Mouse (Mus musculus) cerebellum, adult 11-12 months (tissue): Measurements from ENCODE around the gene Tssk6.

Experiments used
- DNase-seq: peaks from one replicate; pipeline ENCODE4 v3.0.0; 2022

Gene Tssk6

DNA sequence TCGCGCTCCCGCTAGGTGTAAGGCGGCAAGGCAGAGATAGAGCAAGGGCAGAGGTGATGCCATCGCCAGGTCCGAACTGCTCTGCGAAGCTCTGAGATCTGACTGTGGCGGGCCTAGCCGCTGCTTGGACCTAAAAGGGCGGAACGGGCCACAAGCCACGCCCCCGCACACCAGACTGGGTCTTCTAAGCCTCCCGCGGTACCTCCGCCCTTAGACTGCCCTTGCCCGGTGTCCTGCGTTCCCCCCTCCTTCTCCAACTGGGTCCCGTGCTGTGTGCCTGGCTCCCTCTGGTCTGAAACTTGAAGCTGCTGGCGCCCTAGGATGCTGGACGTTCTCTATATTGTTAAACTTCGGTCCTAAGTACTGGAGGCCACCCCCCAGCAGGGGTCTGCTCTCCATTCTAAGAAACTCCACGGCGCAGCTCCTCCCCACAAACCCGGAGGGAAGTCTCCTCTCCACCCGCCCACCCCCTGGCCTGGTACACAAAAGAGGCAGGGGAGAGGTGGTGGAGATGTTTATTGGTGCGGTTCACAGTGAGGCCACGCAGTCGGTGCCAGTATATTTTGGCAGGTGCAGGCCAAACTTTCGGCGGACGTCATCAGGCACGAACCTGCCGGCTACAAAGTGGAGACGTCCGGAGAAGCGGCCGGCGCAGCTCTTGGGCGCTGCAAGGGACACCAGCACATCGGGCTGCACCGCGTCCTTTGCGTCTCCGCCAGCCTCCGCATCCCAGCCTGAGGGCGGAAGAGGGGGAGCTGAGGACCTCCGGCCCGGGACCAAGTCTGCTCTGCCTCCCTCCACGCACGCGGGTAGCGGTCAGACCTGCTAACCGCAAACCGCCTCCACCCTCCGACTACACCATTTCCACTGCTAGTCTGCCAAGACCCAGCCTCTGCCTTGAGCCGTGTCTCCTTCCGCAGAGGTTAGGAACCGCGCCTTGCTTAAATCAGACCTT, 14.4 kb upstream of the Tssk6 start, which contains the start of gene Cilp2:
Cilp2 (minus strand) TSS at position 399 of the 955 bp plus-strand sequence.
- DNase-seq, result no peak

DNA sequence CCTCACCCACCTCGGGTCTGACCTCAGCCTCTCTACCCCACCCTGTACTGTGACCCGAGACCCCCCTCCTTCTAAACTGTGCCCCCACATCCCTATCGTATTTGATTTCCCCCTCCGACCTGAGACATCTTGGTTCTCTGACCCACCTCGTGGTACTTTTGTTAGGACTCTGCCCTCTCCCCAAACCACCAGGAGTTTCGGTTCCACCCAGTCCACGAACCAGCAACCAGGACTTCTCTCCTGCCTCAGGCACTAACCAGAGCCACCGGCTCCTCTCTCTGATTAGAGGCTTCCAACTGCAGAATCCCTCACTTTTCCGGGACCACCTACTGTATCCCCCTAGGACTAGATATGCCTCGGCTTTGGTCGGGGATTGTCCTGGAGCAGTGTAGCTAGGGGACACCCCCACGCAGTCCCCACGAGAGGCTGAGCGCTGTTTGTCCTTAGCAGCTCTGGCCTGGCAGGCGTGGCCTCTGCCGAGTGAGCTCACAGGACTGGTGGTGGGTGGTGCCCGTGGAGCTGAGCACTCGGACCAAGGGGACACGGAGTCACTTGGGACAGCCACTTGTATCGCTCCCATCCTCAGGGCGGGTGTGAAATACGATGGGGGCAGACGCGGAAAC, 13.6 kb upstream of the Tssk6 start:
- DNase-seq, result no peak

DNA sequence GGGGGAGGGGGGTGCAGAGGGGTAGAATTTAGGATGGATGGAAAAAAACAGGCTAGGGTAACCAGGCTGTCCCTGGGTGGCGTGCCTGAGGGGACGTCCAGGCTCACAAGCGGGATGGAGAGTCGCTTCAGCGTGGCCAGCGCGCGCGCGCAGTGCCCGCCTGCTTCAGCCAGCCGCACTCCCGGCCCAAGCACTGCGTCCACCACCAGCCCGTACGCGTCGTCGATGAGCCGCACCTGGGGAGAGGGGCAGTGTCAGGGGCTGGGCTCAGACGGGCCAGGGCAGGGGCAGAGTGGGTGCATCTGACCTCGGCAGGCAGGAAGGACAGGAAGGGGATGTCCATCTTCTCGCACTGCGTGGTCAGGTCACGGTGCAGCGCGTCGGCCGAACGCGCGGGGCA, 13.1 kb upstream of the Tssk6 start:
- DNase-seq, result no peak

DNA sequence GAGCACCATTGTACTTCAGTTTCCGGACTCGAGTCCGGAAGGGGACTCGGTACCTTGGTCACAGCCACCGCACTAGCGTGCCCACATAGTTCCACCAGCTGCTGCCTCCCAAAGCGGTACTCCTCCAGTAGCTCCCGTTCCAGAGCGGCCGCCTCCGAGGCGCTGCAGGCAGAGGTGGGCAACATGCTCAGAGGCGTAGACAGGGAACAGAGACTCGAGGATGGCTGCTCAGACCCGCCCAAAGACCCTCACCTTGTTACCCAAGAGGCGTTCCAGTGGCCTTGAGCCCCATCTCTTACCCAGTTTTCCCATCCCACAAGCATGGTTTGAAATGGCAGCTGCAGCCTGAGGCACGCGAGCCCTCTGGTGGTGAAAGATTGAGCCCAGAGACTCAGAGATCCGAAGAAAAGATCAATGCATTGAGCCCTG, 11.2 kb upstream of the Tssk6 start:
- DNase-seq, result no peak

DNA sequence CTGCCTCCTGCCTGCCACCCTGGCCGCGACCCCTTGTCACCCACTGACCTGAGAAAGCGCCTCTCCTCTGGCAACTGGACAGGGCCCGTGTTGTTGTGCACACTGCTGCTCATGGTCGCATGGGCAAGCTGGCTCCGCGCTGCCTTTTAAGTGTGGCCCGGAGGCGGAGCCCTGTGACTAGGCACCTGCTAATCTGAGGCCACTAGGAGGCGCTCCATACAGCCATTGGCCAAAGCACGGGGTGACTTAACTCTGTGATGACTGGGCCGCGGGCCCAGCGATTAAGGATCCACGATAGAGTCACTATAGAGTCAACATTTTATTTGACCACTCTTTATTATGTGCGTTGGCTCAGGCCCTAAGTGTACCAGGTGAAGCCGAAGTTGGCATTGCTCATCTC, 8.1 kb upstream of the Tssk6 start:
- DNase-seq, result peak; percentile 52

DNA sequence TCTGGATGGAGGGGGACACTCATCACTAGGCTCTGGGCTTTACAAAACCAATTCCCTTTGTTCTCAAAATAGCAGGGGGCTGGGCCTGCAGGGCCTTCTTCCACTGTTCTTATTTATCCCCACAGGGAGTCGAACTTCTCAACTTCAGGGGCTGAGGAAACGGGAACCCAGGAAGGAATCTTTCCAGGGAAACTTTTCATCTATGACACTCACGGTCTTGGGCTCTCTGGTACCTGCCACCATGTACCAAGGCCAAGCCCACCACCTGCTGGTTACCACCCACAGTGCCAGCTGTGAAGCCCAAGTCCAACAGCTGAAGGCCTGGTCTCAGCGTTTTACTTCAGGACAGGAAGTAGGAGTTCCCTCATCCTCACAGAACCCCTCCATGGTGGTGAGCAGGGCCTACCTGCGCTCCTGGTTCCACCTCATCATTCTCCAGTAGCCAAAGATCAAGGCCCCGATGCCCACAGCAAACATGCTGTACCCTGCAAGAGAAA, 7.1 kb upstream of the Tssk6 start:
- DNase-seq, result no peak

DNA sequence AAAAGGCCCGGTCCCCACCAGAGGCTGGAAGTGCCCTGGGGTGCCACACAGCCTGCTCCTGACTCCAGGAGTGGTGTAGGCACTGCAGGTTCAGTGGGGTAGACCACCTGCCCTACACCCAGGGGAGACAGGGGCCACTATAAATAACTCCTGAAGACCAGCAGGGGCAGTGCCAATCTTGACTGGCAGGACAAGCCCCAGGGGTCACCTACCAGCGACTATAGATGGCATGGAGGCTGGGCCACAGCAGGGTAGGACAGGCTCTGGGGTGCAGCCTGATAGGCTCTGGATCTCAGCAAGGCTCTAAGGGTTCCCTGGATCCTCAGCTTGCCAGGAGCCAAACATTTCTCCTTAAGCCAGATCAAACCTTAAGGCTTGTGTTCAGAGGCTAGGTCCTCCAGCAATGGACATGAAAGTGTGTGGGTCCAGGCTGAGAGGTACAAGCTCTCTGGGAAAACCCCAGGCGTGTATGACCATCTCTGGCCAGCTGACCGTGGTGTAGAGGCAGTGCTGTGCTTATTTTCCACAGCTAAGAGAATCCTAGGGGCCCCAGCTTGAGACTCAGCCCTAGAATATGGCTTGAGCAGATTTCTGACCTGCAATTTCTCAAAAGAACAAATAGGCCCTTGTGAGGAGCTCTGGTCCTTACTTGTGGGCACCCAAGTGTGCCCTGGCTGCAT, 6.1 kb upstream of the Tssk6 start:
- DNase-seq, result no peak

DNA sequence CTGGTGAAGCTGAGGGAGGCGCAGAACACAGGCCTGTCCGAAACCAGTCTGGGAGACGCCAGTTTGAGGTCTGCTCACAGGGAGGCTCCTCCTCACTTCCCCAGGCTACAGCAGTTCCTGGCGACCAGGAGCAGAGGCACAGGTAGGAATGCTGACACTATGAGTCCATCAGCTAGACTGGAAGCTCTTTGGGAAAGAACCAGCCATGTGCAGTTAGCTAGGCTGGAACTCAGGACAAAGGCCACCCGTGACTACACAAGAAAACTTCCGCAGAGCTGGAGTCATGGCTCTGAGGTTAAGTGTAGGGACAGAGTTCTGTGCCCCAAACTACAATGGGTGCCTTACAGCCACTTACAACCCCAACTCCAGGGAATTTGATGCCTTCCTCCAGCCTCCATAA, 4.1 kb upstream of the Tssk6 start:
- DNase-seq, result no peak

DNA sequence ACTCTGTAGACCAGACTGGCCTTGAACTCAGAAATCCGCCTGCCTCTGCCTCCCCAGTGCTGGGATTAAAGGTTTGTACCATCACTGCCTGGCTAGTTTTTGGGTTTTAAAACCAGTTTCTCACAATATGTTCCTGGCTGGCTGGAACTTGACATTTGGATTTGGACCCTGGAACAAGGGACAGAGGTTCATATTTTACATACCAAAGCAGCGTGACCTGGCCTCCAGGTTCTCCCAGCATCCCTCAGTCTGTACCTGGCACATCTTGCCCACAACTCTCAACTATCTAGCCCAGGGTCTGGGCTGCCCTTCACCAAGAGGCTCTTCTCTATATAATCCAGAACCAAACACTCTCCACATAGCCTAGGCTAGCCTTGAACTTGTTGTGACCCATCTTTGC, 2.1 kb upstream of the Tssk6 start:
- no peak for DNase-seq

DNA sequence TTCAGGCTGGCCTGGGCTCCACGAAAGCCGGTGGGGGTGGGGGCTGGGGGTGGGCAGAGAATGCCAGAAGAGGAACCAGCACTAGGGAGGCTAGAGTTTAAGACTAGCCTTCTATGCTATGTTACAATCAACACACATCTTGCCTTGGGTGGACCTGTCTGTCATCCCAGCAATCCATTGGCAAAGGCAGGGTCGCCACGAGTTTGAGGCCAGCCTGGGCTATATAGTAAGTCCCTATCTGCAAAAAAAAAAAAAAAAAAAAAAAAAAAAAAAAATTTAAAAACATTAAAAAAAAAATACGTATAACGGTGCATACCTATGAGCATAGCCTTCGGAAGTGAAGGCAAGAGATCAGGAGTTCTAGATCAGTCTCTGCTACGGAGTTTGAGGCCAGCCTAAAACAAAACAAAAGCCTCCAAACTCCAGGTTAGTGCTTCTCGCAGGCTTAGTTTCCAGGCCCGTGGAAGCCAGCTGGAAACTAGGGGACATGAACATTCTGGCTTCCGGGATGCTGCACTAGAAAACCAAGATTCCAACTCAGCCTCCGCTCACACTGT, 1.0 kb upstream of the Tssk6 start:
- peak; percentile 56 for DNase-seq

DNA sequence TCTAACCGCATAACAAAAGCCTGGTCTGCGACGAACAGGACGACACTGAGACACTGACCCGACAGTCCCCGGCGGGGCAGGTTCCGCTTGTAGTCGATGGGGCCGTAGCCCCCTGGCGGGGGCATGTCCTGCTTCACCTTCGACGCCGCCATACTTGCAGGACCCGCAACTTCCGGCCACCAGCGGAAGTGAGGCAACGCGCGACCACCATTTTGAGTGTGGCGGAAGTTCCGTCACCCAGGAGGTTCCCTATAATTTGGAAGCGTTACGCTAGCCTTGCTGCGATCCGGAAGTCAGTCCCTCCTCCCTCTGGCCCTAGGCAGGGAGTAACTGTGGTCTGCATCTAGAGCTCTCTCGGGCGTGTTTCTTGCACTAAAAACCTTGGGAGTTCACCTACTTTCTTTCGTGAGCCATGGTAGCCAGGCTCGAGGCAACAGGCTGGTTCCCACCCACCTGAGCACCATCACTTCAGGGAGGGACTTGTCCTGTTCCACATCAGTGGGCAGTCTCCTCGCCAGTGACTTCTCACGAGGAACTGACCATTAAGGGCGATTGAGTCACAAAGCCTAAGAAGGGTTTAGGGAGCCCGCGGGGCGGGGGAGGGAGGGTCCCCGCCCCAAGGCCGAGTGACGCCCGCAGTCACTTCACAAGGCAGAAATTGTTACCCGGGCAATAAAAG, 361 bp upstream of the Tssk6 start:
- DNase-seq, result peak; percentile 96

DNA sequence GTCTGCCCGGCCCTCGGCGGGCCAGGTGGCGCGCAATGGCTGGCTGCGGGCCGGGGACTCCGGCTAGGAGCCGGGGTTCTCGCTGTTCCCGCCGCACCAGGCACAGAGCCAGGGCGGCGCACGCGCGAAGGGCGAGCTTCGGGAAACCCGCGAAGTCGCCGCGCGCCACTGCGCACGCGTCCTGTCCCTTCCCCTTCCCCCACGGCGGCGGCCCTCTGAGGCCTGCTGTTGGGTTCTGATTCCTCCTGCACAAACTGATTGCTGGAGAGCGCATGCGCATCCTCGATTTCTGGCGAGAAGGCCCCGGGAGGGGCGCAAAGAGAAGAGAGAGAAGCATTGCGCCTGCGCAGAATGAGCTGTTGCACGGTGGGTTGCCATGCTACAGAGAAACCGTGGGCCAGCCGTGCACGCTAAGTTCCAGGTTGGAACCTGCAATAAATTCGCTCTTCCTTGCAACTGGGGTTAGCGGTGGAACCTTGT, 1.1 kb downstream of the Tssk6 start:
- DNase-seq, result peak; percentile 100

DNA sequence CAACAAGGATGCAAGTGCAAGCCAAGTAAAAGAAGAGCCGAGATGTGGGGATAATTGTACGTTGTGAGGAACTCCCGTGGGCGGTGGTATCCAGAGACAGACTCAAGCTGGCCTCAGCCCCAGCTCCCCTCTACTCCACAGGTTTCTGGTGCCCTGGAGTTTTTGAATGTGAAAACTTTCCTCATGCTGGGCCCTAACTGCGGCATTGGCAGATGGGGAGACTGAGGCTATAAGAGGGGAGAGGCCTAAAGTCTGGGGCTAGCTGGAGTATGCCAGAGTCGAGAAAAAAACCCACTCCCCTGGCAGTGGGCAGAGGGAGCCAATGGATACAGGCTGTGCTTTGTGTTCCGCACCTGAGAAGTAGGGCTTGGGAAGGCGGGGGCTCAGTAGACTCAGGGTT, 2.1 kb downstream of the Tssk6 start:
- DNase-seq, result peak; percentile 60

DNA sequence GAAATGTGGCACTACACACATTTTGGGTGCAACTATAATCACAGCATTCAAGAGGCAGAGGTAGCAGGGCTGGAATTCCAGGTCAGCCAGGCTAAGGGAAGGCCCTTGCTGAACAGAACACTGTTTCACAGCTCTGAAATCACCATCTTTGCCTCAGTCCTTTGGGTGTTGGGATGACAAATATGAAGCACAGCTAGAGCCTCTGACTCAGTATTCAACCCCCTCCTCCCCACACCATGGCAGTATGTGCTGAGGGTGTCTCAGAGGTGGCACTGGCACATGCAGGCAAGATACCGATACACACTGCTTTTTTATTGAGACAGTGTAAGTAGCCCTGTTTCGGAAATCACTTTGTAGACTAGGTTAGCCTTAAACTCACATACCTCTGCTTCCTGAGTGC, 4.3 kb downstream of the Tssk6 start:
- DNase-seq, result no peak

DNA sequence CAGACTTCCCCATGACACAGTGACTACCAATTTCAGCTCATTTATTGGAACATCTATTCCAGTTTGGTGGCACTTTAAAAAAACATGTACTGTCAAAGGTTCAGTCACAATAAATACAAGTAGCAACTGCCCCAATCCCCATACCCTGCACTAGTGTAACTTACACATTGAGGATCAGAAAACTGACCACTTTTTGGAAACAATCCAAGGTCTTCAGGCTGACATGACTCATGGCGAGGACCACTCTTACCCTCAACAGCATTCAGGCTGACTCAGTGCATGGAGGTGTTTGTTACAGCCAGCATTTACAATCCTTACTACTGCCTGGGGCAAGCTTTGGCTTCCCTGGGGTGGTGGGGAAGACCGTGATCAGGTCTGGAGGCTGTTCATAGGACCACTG, 5.1 kb downstream of the Tssk6 start:
- DNase-seq, result peak; percentile 7

DNA sequence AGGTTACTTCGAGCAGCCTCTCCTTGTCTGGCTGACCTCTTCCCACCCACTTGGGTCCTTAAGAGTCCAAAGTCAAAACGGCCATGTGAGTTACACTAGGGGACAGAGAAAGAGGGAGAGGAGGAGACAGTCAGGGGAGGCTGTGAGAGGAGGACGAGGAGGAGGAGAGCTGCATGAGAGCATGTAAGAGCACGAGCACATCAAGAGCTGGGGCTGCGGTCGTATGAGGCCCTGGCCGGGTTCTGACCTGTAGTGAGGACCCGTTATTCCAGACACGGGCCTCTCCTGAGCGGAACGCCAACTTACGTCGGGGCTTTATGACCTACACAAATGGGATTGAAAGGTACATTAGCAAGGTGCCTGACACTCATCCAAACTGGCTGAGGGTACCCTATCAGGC, 9.9 kb downstream of the Tssk6 start:
- DNase-seq, result no peak

DNA sequence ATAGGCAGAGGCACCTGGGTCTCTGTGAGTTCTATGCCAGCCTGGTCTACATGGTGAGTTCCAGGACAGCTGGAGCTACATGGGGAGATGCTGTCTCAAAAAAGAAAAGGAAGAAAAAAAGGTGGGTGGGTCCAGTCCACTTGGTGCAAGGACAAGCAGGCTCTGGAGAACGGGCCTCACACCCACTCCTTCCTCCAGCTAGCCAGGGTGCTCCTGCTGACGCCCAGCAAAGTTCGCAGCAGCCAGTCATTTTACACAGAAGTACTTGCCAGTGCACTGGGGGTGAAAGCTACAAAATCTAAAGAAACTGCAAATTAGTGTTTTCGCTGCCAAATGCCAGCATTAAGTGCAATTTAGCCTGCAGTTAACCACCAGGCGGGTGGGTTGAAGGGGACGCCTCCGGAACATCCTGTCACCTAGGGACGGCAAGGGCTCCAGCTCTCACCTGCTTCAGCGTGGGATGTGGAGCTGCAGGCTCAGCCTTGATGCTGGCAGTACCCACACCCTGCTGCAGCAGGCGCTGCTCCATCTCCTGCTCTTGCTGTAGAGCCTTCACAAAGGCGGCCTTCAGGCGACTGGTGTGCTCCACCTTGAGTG, 10.6 kb downstream of the Tssk6 start:
- DNase-seq, result no peak

DNA sequence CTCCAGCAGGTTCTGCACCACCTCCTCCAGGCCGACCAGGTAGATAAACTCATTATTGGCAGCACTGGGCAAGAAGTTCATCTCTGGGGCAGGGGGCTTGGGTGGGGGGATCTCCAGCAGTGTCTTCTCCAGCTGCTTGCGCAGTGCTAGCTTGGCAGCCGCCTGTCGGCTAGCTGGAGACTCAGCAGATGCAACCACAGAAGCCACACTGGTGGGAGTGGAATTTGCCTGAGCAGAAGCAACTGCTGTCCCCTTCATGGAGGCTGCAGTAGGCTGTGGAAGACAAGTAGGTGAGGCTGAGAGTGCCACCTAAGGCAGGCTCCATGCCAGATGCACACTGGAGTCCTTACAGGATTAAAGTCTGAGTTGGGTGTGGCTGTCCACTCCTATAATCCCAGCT, 12.5 kb downstream of the Tssk6 start:
- DNase-seq, result no peak

DNA sequence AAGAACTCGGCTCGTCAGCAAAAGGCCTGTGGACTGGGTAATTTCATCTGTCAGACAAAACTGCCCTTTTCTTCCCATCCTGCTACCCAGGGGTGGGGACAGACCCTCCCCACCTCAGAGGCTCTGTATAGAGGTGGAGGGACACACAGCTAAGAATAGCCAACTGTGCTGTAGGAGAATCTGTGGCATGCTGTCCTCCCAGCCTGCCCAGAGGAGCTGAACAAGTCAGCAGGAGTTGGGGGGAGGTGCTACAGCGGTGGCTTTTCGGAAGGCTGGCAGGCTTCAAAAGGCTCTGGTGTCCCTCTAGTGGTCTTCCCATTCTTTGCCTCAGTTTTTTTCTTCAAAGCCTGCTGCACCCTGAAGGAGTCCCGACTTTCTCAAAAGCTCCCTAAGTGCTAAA, 13.8 kb downstream of the Tssk6 start:
- no peak for DNase-seq

DNA sequence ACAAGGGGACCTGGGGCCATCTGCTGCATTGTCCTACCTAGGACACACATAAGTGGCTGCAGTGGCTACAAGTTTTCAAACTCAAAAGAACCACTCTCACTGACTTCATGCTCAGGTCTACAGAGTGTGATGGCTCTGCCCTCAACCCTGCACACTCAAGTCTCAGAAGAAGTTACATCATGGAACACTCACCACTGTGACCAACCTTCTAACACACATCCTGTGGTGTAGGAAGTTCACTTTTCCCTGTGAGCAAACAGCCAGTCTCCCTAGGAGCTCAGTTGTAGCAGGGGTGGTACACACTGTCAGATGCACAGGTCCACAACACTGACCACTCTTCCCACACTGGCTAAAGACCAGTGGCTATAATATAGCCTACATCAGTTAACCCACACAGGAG, 16.5 kb downstream of the Tssk6 start:
- DNase-seq, result no peak

DNA sequence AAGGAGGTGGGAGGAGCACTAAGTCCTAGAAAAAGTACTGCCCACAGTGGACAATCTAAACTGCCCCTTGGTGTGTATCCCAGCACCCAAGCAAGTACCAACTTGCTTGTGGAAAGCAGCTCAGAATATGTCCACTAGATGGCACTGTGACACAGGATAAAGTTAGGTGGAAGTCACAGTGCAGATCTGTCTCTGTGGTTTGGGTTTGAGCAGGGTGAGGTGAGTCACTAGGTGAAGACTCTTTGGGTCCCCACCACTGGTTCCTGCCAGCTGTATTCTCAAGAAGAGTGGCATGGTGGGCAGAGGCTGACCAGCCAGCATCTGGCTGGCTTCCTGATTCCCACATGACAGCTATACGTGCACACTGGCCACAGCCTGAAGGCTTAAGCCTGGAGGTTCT, 17.0 kb downstream of the Tssk6 start:
- DNase-seq, result peak; percentile 72
